Mouse (Mus musculus): Measurements from ENCODE around the gene Arl10.

The Arl10 gene

DNA sequence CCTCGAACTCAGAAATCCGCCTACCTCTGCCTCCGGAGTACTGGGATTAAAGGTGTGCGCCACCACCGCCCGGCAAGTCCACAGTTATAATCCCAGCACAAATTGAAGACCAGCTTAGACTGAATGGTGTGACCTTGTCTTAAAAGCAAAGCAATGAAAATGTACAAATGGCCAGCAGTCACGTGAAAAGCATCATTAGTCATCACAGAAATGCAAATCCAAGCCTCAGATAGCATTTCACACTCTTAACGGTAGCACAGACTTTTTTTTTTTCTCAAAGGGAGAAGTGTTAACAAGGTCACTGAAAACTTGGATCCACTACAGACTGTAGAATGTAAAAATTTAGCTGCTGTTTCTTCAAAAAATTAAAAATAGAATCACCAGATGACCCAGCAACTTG is 41.5 kb downstream of the Arl10 start:
- DNase-seq (ENCODE audit: low spot score in 2 of 2) = no peak

GRCm38 (mm10) chr13:54616998-54617397 is 42.2 kb downstream of the Arl10 start:
- no peak for DNase-seq (ENCODE audit: low spot score in 2 of 2)

- DNase-seq (ENCODE audit: low spot score in 2 of 2) = peak; percentile 94 to 99
Observed at GRCm38 (mm10) chr13:54621155-54621932, 46.5 kb downstream of the Arl10 start, which contains the start of gene Faf2. Gene Faf2, plus strand, starts transcription at chr13:54621784.

- DNase-seq (ENCODE audit: low spot score in 2 of 2) = peak in 1 of 2 experiments; percentile 11
Observed at GRCm38 (mm10) chr13:54621960-54622521, 47.2 kb downstream of the Arl10 start.

DNA sequence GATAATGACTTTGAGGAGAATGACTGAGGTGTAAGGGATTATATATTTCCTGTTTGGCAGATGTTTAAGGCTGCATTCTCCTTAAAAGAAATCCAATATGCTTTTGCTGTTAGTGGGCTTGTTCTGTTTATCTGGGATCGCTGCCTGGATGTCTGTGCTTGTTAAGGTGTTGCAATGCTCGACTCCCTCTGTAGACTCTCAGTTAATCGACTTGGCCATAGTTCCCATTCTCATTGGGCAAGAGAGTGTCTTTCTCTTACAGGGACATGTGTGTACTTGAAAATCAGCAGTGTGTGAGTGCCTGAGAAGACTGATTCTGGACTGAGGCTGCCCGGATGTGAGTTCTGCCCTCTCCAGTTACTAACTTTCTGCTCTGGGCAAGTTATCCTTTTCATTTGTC is 54.3 kb downstream of the Arl10 start:
- no peak for DNase-seq (ENCODE audit: low spot score in 2 of 2)

All from thymus, postnatal 10 days (tissue).